Comparison of ENCODE assay signal across 1 mouse cellular context in the genomic region with DNA sequence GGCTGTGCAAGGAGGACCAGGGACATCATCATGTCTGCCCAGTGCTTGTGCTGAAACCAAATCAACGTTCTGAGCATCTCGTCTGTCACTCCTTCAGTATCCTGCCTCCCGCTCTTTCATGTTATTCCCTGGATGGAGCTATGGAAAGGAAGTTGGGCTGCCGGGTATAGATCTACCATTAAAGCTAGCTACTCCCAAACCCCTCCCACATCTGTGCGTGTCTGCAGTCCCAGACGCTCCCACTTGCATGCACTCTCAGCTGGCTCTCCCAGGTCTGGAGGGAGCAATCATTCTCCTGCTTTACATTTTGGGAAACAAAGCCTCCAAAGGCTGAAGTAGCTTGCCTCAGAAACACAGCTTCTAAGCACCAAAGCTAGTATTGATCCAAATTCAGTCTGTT.
TF ChIP-seq lines count a peak whose summit lies in the region.

No protein-coding gene starts in this region.

TF ChIP-seq in MEL, 35 proteins besides CTCF, POLR2A, EP300 and RAD21 (continued from another document):
- TF ChIP-seq USF2 (IDR thresholded peaks at IDR 0.05; ENCODE audit: borderline replicate concordance in 1 of 2, insufficient read depth in 1 of 2, low read depth in 1 of 2, low read length in 2 of 2) (no peak), MYC (IDR thresholded peaks at IDR 0.05; ENCODE audit: low read depth, low read length) (no peak), ZNF384 (IDR thresholded peaks at IDR 0.05; ENCODE audit: low read depth, low read length) (no peak), ZC3H11A (IDR thresholded peaks at IDR 0.05; ENCODE audit: low read depth, low read length) (no peak), CHD2 (IDR thresholded peaks at IDR 0.05; ENCODE audit: low read length) (no peak), MXI1 (IDR thresholded peaks at IDR 0.05; ENCODE audit: low read depth, low read length) (no peak), MEF2A (IDR thresholded peaks at IDR 0.05; ENCODE audit: extremely low read depth, insufficient replicate concordance, low read depth, low read length, poor library complexity, severe bottlenecking) (no peak), RCOR1 (IDR thresholded peaks at IDR 0.05; ENCODE audit: low read depth, low read length) (no peak)
